Mouse (Mus musculus) sigmoid colon, adult 10 weeks (tissue): Measurements from ENCODE around the gene Havcr2. TPM values are rescaled to one million over a fixed set of nuclear protein-coding genes. Genes with fewer than 3 reads are reported as not detected.

Experiments
- polyA plus RNA-seq: library from polyadenylated mRNA; stranded (reverse); fragments of 350-450 nt; fragmentation: Illumina TruSeq; extraction: RNeasy Lipid Tissue Mini Kit (QIAGEN cat#74804); gene quantifications from one replicate; pipeline ENCODE4 v1.2.3, GENCODE M21; 2014; ENCODE audit warnings: low read depth, low replicate concordance

The Havcr2 gene
- polyA plus RNA-seq, result 2.3 TPM

DNA sequence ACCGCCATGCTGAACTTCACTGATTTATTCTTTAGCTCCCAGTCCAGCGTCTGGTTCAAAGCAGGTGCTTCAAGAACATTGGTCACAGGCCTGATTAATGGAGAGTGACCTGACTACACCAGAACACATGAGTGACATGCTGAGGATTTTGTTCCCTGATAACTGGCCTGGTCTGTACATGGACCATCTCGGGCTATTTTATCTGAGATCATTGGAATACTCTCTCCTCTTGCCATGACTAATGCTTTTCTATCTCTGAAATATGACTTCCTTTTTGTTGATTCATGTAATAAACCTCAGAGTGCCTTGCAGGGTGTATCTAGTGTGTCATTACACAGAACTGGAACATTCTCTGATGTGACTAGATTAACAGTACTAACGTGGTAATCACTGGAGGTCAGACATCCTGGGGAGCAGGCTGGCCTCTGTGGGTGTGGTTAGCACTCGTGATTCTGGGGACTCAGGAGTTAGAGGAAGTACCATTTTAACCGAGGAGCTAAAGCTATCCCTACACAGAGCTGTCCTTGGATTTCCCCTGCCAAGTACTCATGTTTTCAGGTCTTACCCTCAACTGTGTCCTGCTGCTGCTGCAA is at the start of gene Havcr2:
TSS of gene Havcr2 (plus strand) at position 483 of the 593 bp plus-strand sequence.

DNA sequence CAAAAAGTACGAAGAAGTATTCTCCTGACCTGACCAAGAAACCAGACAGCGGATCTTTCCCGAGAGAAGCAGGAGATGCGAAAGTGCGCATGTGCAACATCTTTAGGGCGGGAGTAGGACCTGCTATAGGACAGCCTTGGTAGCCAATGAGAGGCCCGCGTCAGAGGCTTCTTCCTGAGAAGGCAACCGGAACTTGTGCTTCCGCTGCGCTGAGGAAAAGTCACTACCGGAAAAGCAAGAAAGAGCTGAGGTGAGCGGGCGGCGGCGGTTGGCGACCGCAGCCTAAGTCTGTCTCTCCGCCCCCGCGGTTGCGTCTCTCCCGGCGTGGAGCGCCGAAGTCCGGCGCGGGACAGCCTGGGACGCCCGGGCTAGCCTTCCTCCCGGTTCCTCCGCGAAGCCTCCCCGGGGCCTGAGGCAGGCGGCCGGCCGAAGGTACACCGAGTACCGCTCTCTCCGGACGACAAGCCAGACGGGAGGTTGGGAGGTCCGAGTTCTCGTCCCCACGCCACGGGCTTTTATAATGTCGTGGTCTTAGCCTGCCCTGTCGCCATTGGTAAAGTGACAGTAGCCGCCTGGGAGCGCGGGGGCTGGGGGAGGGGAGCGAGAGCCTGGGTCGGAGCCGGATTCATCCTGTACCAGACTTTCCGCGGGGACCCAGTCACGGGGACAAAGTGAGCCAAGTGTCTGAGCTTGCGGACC is 17.8 kb upstream of the Havcr2 start, which contains the start of gene Med7:
TSS of gene Med7 (plus strand) at position 166 of the 699 bp plus-strand sequence.

DNA sequence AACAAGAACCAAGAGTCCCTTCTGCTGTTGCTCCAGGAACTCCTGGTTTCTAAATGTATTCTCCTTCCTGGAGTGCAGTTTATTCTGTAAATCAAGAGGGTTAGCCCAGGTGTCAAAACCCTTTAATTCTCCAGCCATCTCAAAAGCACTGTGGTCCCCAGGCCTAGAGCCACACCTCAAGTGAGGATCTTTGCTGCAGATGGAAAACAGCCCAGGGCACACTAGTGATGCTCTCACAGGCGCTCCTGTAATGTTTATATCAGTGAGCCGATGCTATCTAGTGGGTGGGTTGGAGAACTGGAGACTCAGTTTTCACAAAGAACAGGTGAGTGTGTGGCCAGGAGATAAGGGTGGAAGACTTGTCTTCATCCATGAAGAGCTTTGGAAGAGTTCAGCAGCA is 69.2 kb downstream of the Havcr2 start, which contains the start of gene Gm12169:
TSS of gene Gm12169 (plus strand) at position 301 of the 400 bp plus-strand sequence.

Other genes with a start within 250 kb of the Havcr2 start
- not detected for gene Fndc9, start 219.4 kb upstream of the Havcr2 start, polyA plus RNA-seq
- gene Cyfip2, start 142.1 kb upstream of the Havcr2 start, polyA plus RNA-seq, result 5.5 TPM
- gene Itk, start 65.4 kb upstream of the Havcr2 start, polyA plus RNA-seq, result 0.91 TPM
- gene Fam71b, start 58.4 kb upstream of the Havcr2 start, polyA plus RNA-seq, result not detected
- gene Med7, start 18.0 kb upstream of the Havcr2 start, polyA plus RNA-seq, result 102 TPM
- gene Gm12169, start 69.3 kb downstream of the Havcr2 start, polyA plus RNA-seq, result not detected
- gene BC053393, start 116.6 kb downstream of the Havcr2 start, polyA plus RNA-seq, result not detected
- not detected for gene Dppa1, start 174.3 kb downstream of the Havcr2 start, polyA plus RNA-seq